Mouse (Mus musculus): ENCODE results near the gene St3gal5. TPM values are rescaled to one million over a fixed set of nuclear protein-coding genes. Genes with fewer than 3 reads are reported as not detected.

St3gal5 gene
- polyA plus RNA-seq, 1 experiment, result 28.1 TPM

- Histone ChIP-seq H3K27ac (ENCODE audit: insufficient read depth, low read length) (no peak overlapping the region), H3K9ac (ENCODE audit: low read depth, poor library complexity, severe bottlenecking) (no peak overlapping the region), H3K9me3 (replicated peaks; ENCODE audit: control insufficient read depth, insufficient read depth, low read length, poor library complexity, severe bottlenecking) (no peaks in the 10 kb centered on the region; the same call in 1 of the 2 replicates), H3K4me1 (ENCODE audit: control insufficient read depth, insufficient read depth, low read length) (no peaks in the 10 kb centered on the region), H3K27me3 (ENCODE audit: control insufficient read depth, insufficient read depth, low read length, poor library complexity, severe bottlenecking) (no peaks in the 10 kb centered on the region), H3K4me3 (ENCODE audit: low read depth, low read length) (no peak overlapping the region), H3K36me3 (ENCODE audit: control insufficient read depth, insufficient read depth, low read length, poor library complexity, severe bottlenecking) (no peaks in the 10 kb centered on the region)
- no peak for TF ChIP-seq EP300 (IDR thresholded peaks at IDR 0.05; ENCODE audit: insufficient read depth, low read depth, low read length)
- TF ChIP-seq POLR2A (IDR thresholded peaks at IDR 0.05; ENCODE audit: insufficient read depth, low read length), result no peak
- TF ChIP-seq CTCF (IDR thresholded peaks at IDR 0.05; ENCODE audit: low read depth, low read length), result no peak
Measured at GRCm38 (mm10) chr6:72154938-72155531, 57.6 kb downstream of the St3gal5 start.

GRCm38 (mm10) chr6:72155649-72156048 lies 58.3 kb downstream of the St3gal5 start:
- Histone ChIP-seq H3K27ac (ENCODE audit: insufficient read depth, low read length) (no peak overlapping the region), H3K27me3 (ENCODE audit: control insufficient read depth, insufficient read depth, low read length, poor library complexity, severe bottlenecking) (no peaks in the 10 kb centered on the region), H3K9ac (ENCODE audit: low read depth, poor library complexity, severe bottlenecking) (no peak overlapping the region), H3K36me3 (ENCODE audit: control insufficient read depth, insufficient read depth, low read length, poor library complexity, severe bottlenecking) (no peaks in the 10 kb centered on the region), H3K4me3 (ENCODE audit: low read depth, low read length) (no peak overlapping the region), H3K9me3 (replicated peaks; ENCODE audit: control insufficient read depth, insufficient read depth, low read length, poor library complexity, severe bottlenecking) (no peaks in the 10 kb centered on the region), H3K4me1 (ENCODE audit: control insufficient read depth, insufficient read depth, low read length) (no peaks in the 10 kb centered on the region)
- TF ChIP-seq CTCF (IDR thresholded peaks at IDR 0.05; ENCODE audit: low read depth, low read length), result no peak
- TF ChIP-seq POLR2A (IDR thresholded peaks at IDR 0.05; ENCODE audit: insufficient read depth, low read length), result no peak
- no peak for TF ChIP-seq EP300 (IDR thresholded peaks at IDR 0.05; ENCODE audit: insufficient read depth, low read depth, low read length)

GRCm38 (mm10) chr6:72158966-72159764 lies 61.8 kb downstream of the St3gal5 start:
- Histone ChIP-seq H3K27me3 (ENCODE audit: control insufficient read depth, insufficient read depth, low read length, poor library complexity, severe bottlenecking) (no peaks in the 10 kb centered on the region), H3K27ac (ENCODE audit: insufficient read depth, low read length) (no peak overlapping the region), H3K9ac (ENCODE audit: low read depth, poor library complexity, severe bottlenecking) (no peak overlapping the region), H3K36me3 (ENCODE audit: control insufficient read depth, insufficient read depth, low read length, poor library complexity, severe bottlenecking) (no peaks in the 10 kb centered on the region), H3K4me1 (ENCODE audit: control insufficient read depth, insufficient read depth, low read length) (no peaks in the 10 kb centered on the region), H3K4me3 (ENCODE audit: low read depth, low read length) (no peak overlapping the region), H3K9me3 (replicated peaks; ENCODE audit: control insufficient read depth, insufficient read depth, low read length, poor library complexity, severe bottlenecking) (no peaks in the 10 kb centered on the region)
- TF ChIP-seq EP300 (IDR thresholded peaks at IDR 0.05; ENCODE audit: insufficient read depth, low read depth, low read length) (no peak), CTCF (IDR thresholded peaks at IDR 0.05; ENCODE audit: low read depth, low read length) (no peak), POLR2A (IDR thresholded peaks at IDR 0.05; ENCODE audit: insufficient read depth, low read length) (no peak)

GRCm38 (mm10) chr6:72159861-72160395 lies 62.5 kb downstream of the St3gal5 start:
- no peaks in the 10 kb centered on the region for H3K9me3 ChIP-seq (replicated peaks; ENCODE audit: control insufficient read depth, insufficient read depth, low read length, poor library complexity, severe bottlenecking)
- no peak overlapping the region for H3K4me3 ChIP-seq (ENCODE audit: low read depth, low read length)
- TF ChIP-seq POLR2A (IDR thresholded peaks at IDR 0.05; ENCODE audit: insufficient read depth, low read length) (no peak), CTCF (IDR thresholded peaks at IDR 0.05; ENCODE audit: low read depth, low read length) (no peak), EP300 (IDR thresholded peaks at IDR 0.05; ENCODE audit: insufficient read depth, low read depth, low read length) (no peak)
- no peaks in the 10 kb centered on the region for H3K4me1 ChIP-seq (ENCODE audit: control insufficient read depth, insufficient read depth, low read length)
- H3K36me3 ChIP-seq (ENCODE audit: control insufficient read depth, insufficient read depth, low read length, poor library complexity, severe bottlenecking), result no peaks in the 10 kb centered on the region
- no peak overlapping the region for H3K9ac ChIP-seq (ENCODE audit: low read depth, poor library complexity, severe bottlenecking)
- no peak overlapping the region for H3K27ac ChIP-seq (ENCODE audit: insufficient read depth, low read length)
- H3K27me3 ChIP-seq (ENCODE audit: control insufficient read depth, insufficient read depth, low read length, poor library complexity, severe bottlenecking), result no peaks in the 10 kb centered on the region

GRCm38 (mm10) chr6:72160991-72161390 lies 63.6 kb downstream of the St3gal5 start:
- Histone ChIP-seq H3K27me3 (ENCODE audit: control insufficient read depth, insufficient read depth, low read length, poor library complexity, severe bottlenecking) (no peaks in the 10 kb centered on the region), H3K4me3 (ENCODE audit: low read depth, low read length) (no peak overlapping the region), H3K27ac (ENCODE audit: insufficient read depth, low read length) (no peak overlapping the region), H3K36me3 (ENCODE audit: control insufficient read depth, insufficient read depth, low read length, poor library complexity, severe bottlenecking) (no peaks in the 10 kb centered on the region), H3K9ac (ENCODE audit: low read depth, poor library complexity, severe bottlenecking) (no peak overlapping the region), H3K9me3 (replicated peaks; ENCODE audit: control insufficient read depth, insufficient read depth, low read length, poor library complexity, severe bottlenecking) (no peaks in the 10 kb centered on the region), H3K4me1 (ENCODE audit: control insufficient read depth, insufficient read depth, low read length) (no peaks in the 10 kb centered on the region)
- no peak for TF ChIP-seq POLR2A (IDR thresholded peaks at IDR 0.05; ENCODE audit: insufficient read depth, low read length)

GRCm38 (mm10) chr6:72161751-72162150 lies 64.4 kb downstream of the St3gal5 start:
- Histone ChIP-seq H3K4me1 (ENCODE audit: control insufficient read depth, insufficient read depth, low read length) (no peaks in the 10 kb centered on the region), H3K36me3 (ENCODE audit: control insufficient read depth, insufficient read depth, low read length, poor library complexity, severe bottlenecking) (no peaks in the 10 kb centered on the region), H3K27me3 (ENCODE audit: control insufficient read depth, insufficient read depth, low read length, poor library complexity, severe bottlenecking) (no peaks in the 10 kb centered on the region), H3K27ac (ENCODE audit: insufficient read depth, low read length) (no peak overlapping the region), H3K4me3 (ENCODE audit: low read depth, low read length) (no peak overlapping the region), H3K9me3 (replicated peaks; ENCODE audit: control insufficient read depth, insufficient read depth, low read length, poor library complexity, severe bottlenecking) (no peaks in the 10 kb centered on the region), H3K9ac (ENCODE audit: low read depth, poor library complexity, severe bottlenecking) (no peak overlapping the region)
- TF ChIP-seq EP300 (IDR thresholded peaks at IDR 0.05; ENCODE audit: insufficient read depth, low read depth, low read length) (no peak), POLR2A (IDR thresholded peaks at IDR 0.05; ENCODE audit: insufficient read depth, low read length) (no peak), CTCF (IDR thresholded peaks at IDR 0.05; ENCODE audit: low read depth, low read length) (no peak)
